Mouse (Mus musculus) hindbrain, embryonic 16.5 days (tissue): ENCODE measurements at regions not wholly inside any gene's neighbourhood (a gene's known extent, or its start where the extent isn't known, plus 50 kb on each side); places are given as distances from the start of the nearest gene placed in this dataset.

ENCODE experiments used
- ATAC-seq: fragments of 200-750 bp; cut with Nextera tagmentation; 2 replicates; pipeline ENCODE4 v1.8.0; 2017; ENCODE audit warnings: moderate TSS enrichment, moderate library complexity
- H3K27ac ChIP-seq: fragments of 300-500 bp; sonication (generic); 2 replicates; pipeline ENCODE4 v1.5.1; 2014; ENCODE audit warnings: low read depth, mild to moderate bottlenecking, control low read depth, low read length, moderate library complexity
- H3K27me3 ChIP-seq: fragments of 300-500 bp; sonication (generic); replicated peaks from 2 replicates; pipeline ENCODE4 v1.6.1; 2014; ENCODE audit warnings: low read length; ENCODE audit not compliant: control insufficient read depth, insufficient read depth
- H3K36me3 ChIP-seq: fragments of 300-500 bp; sonication (generic); 2 replicates; pipeline ENCODE4 v1.6.1; 2014; ENCODE audit warnings: mild to moderate bottlenecking, low read length, moderate library complexity, mixed read lengths; ENCODE audit not compliant: control insufficient read depth, insufficient read depth
- H3K4me1 ChIP-seq: fragments of 300-500 bp; sonication (generic); 2 replicates; pipeline ENCODE4 v1.6.1; 2014; ENCODE audit warnings: low read depth, low read length; ENCODE audit not compliant: control insufficient read depth, insufficient read depth
- H3K4me2 ChIP-seq: fragments of 300-500 bp; sonication (generic); 2 replicates; pipeline ENCODE4 v1.6.1; 2014; ENCODE audit warnings: mild to moderate bottlenecking, low read length, control low read depth, moderate library complexity
- H3K4me3 ChIP-seq: fragments of 300-500 bp; sonication (generic); 2 replicates; pipeline ENCODE4 v1.5.1; 2014; ENCODE audit warnings: mild to moderate bottlenecking, low read length, control low read depth, moderate library complexity
- H3K9ac ChIP-seq: fragments of 300-500 bp; sonication (generic); 2 replicates; pipeline ENCODE4 v1.6.1; 2014; ENCODE audit warnings: low read depth, mild to moderate bottlenecking, control low read depth, low read length, moderate library complexity
- H3K9me3 ChIP-seq: fragments of 300-500 bp; sonication (generic); 2 replicates; pipeline ENCODE4 v1.6.1; 2014; ENCODE audit warnings: mild to moderate bottlenecking, low read length, moderate library complexity; ENCODE audit not compliant: control insufficient read depth
- WGBS: fragments of 180-500 bp; shearing (Covaris S2); extraction: QIAGEN DNeasy Blood & Tissue Kit; methylation state at CpG from one replicate; pipeline ENCODE4 v1.1.7; 2014; 5-methylcytosine and 5-hydroxymethylcytosine counted together

- Histone ChIP-seq H3K27ac (no peak overlapping the region), H3K4me1 (no peaks in the 10 kb centered on the region), H3K9me3 (no peaks in the 10 kb centered on the region), H3K27me3 (no peaks in the 10 kb centered on the region), H3K4me2 (no peak overlapping the region), H3K36me3 (no peaks in the 10 kb centered on the region), H3K9ac (no peak overlapping the region), H3K4me3 (no peak overlapping the region)
- WGBS = 68% methylated on average over 2 of the region's 2 CpGs
- no peak for ATAC-seq
Observed at GRCm38 (mm10) chr12:44006795-44007194, 203.3 kb downstream of the Dnajb9 start.

GRCm38 (mm10) chr12:43983548-43983947 is 226.6 kb downstream of the Dnajb9 start:
- Histone ChIP-seq H3K4me1 (no peaks in the 10 kb centered on the region), H3K9me3 (no peaks in the 10 kb centered on the region), H3K27me3 (no peaks in the 10 kb centered on the region), H3K27ac (no peak overlapping the region), H3K9ac (no peak overlapping the region), H3K4me2 (no peak overlapping the region), H3K4me3 (no peak overlapping the region), H3K36me3 (no peaks in the 10 kb centered on the region)
- WGBS = 84% methylated on average over 1 of the region's 1 CpGs
- ATAC-seq = no peak

- 68% methylated on average over 1 of the region's 1 CpGs for whole genome bisulfite sequencing
- H3K4me3 ChIP-seq = no peak overlapping the region
- no peak overlapping the region for H3K9ac ChIP-seq
- no peak overlapping the region for H3K4me2 ChIP-seq
- H3K27me3 ChIP-seq = no peaks in the 10 kb centered on the region
- no peaks in the 10 kb centered on the region for H3K4me1 ChIP-seq
- ATAC-seq = no peak
- H3K27ac ChIP-seq = no peak overlapping the region
- H3K9me3 ChIP-seq = no peaks in the 10 kb centered on the region
- no peaks in the 10 kb centered on the region for H3K36me3 ChIP-seq
Observed at GRCm38 (mm10) chr12:43963973-43964372, 246.2 kb downstream of the Dnajb9 start.

GRCm38 (mm10) chr12:43962551-43963120 is 247.5 kb downstream of the Dnajb9 start:
- H3K9ac ChIP-seq = no peak overlapping the region
- no peak overlapping the region for H3K27ac ChIP-seq
- 0 out of 2 replicates have a peak, but pooled peaks have one; percentile 40 for ATAC-seq
- 58% methylated on average over 6 of the region's 6 CpGs for WGBS
- no peaks in the 10 kb centered on the region for H3K4me1 ChIP-seq
- no peaks in the 10 kb centered on the region for H3K36me3 ChIP-seq
- H3K27me3 ChIP-seq = no peaks in the 10 kb centered on the region
- no peak overlapping the region for H3K4me3 ChIP-seq
- H3K9me3 ChIP-seq = no peaks in the 10 kb centered on the region
- H3K4me2 ChIP-seq = no peak overlapping the region

- no peak overlapping the region for H3K9ac ChIP-seq
- 69% methylated on average over 5 of the region's 5 CpGs for WGBS
- ATAC-seq = no peak
Observed at GRCm38 (mm10) chr12:43924228-43924627, 285.9 kb downstream of the Dnajb9 start.

GRCm38 (mm10) chr12:43920396-43920795 is 289.7 kb downstream of the Dnajb9 start:
- H3K9ac ChIP-seq = no peak overlapping the region
- 71% methylated on average over 4 of the region's 4 CpGs for WGBS

More at GRCm38 (mm10) chr12:43924228-43924627, 285.9 kb downstream of the Dnajb9 start:
- H3K9me3 ChIP-seq = no peaks in the 10 kb centered on the region
- no peak overlapping the region for H3K4me2 ChIP-seq
- H3K27ac ChIP-seq = no peak overlapping the region
- H3K4me3 ChIP-seq = no peak overlapping the region
- H3K4me1 ChIP-seq = no peaks in the 10 kb centered on the region
- no peaks in the 10 kb centered on the region for H3K36me3 ChIP-seq
- H3K27me3 ChIP-seq = no peaks in the 10 kb centered on the region

GRCm38 (mm10) chr12:43919114-43919513 is 291.0 kb downstream of the Dnajb9 start:
- 65% methylated on average over 3 of the region's 3 CpGs for WGBS
- ATAC-seq = no peak
- Histone ChIP-seq H3K27ac (no peak overlapping the region), H3K4me1 (no peaks in the 10 kb centered on the region), H3K27me3 (no peaks in the 10 kb centered on the region), H3K4me3 (no peak overlapping the region), H3K9me3 (no peaks in the 10 kb centered on the region), H3K9ac (no peak overlapping the region), H3K36me3 (no peaks in the 10 kb centered on the region), H3K4me2 (no peak overlapping the region)

More at GRCm38 (mm10) chr12:43920396-43920795, 289.7 kb downstream of the Dnajb9 start:
- Histone ChIP-seq H3K4me1 (no peaks in the 10 kb centered on the region), H3K4me2 (no peak overlapping the region), H3K9me3 (no peaks in the 10 kb centered on the region), H3K27me3 (no peaks in the 10 kb centered on the region), H3K4me3 (no peak overlapping the region), H3K36me3 (no peaks in the 10 kb centered on the region), H3K27ac (no peak overlapping the region)
- ATAC-seq = no peak

- Histone ChIP-seq H3K36me3 (no peaks in the 10 kb centered on the region), H3K4me2 (no peak overlapping the region), H3K27me3 (no peaks in the 10 kb centered on the region), H3K4me3 (no peak overlapping the region), H3K27ac (no peak overlapping the region), H3K4me1 (no peaks in the 10 kb centered on the region), H3K9ac (no peak overlapping the region), H3K9me3 (no peaks in the 10 kb centered on the region)
- ATAC-seq = no peak
Observed at GRCm38 (mm10) chr12:43916779-43917178, 293.3 kb downstream of the Dnajb9 start.

GRCm38 (mm10) chr12:43899273-43899672 is 310.9 kb downstream of the Dnajb9 start:
- no peak overlapping the region for H3K9ac ChIP-seq
- H3K9me3 ChIP-seq = no peaks in the 10 kb centered on the region
- no peaks in the 10 kb centered on the region for H3K27me3 ChIP-seq
- 94% methylated on average over 3 of the region's 3 CpGs for WGBS
- ATAC-seq = no peak
- H3K27ac ChIP-seq = no peak overlapping the region
- no peaks in the 10 kb centered on the region for H3K36me3 ChIP-seq
- H3K4me3 ChIP-seq = no peak overlapping the region
- no peak overlapping the region for H3K4me2 ChIP-seq
- H3K4me1 ChIP-seq = no peaks in the 10 kb centered on the region

GRCm38 (mm10) chr12:43885596-43885995 is 324.5 kb downstream of the Dnajb9 start:
- no peaks in the 10 kb centered on the region for H3K36me3 ChIP-seq
- 46% methylated on average over 3 of the region's 3 CpGs for WGBS
- H3K27ac ChIP-seq = no peak overlapping the region
- H3K4me3 ChIP-seq = no peak overlapping the region
- no peaks in the 10 kb centered on the region for H3K27me3 ChIP-seq
- no peaks in the 10 kb centered on the region for H3K9me3 ChIP-seq
- H3K9ac ChIP-seq = no peak overlapping the region
- ATAC-seq = no peak
- H3K4me1 ChIP-seq = no peaks in the 10 kb centered on the region
- H3K4me2 ChIP-seq = no peak overlapping the region
